Mouse (Mus musculus) ES-E14 (cell line): ENCODE measurements around the gene Mfap4. TPM values are rescaled to one million over a fixed set of nuclear protein-coding genes. Genes with fewer than 3 reads are reported as not detected.

Experiments used
- DNase-seq: peaks from one replicate; pipeline ENCODE4 v3.0.0-alpha.2; 2013; ENCODE audit warnings: low read depth, low spot score
- H3K27ac ChIP-seq: 2 replicates; pipeline ENCODE4 v1.5.1; 2012; ENCODE audit warnings: low read depth, mild to moderate bottlenecking, low read length, moderate library complexity, mixed read lengths; ENCODE audit not compliant: poor library complexity, insufficient read depth, severe bottlenecking
- H3K36me3 ChIP-seq: 2 replicates; pipeline ENCODE4 v1.6.1; 2012; ENCODE audit warnings: mild to moderate bottlenecking, low read length, moderate library complexity, mixed read lengths; ENCODE audit not compliant: control insufficient read depth, poor library complexity, insufficient read depth, severe bottlenecking
- H3K4me1 ChIP-seq, 2 experiments: fragments of 150-350 bp in 1 of 2; sonication (generic) in 1 of 2; 2 replicates each; pipeline ENCODE4 v1.6.1; 2012; ENCODE audit warnings: low read length in 2 of 2, mild to moderate bottlenecking in 1 of 2, mixed read lengths in 1 of 2; ENCODE audit not compliant: control insufficient read depth in 2 of 2, insufficient read depth in 2 of 2, poor library complexity in 1 of 2
- H3K4me3 ChIP-seq, 2 experiments: fragments of 150-350 bp in 1 of 2; sonication (generic) in 1 of 2; 2 replicates each; pipeline ENCODE4 v1.5.1; 2012; ENCODE audit warnings: low read length in 2 of 2, low read depth in 1 of 2, mild to moderate bottlenecking in 1 of 2, mixed read lengths in 1 of 2; ENCODE audit not compliant: insufficient read depth in 1 of 2, poor library complexity in 1 of 2, severe bottlenecking in 1 of 2
- H3K9ac ChIP-seq: 2 replicates; pipeline ENCODE4 v1.6.1; 2012; ENCODE audit warnings: low read depth, mild to moderate bottlenecking, low read length, mixed read lengths; ENCODE audit not compliant: poor library complexity, insufficient read depth, severe bottlenecking
- H3K9me3 ChIP-seq: fragments of 150-350 bp; sonication (generic); 2 replicates; pipeline ENCODE4 v1.6.1; 2012; ENCODE audit warnings: low read depth, mild to moderate bottlenecking, low read length; ENCODE audit not compliant: control insufficient read depth, insufficient read depth
- CHD2 ChIP-seq: IDR thresholded peaks from 2 replicates; pipeline ENCODE4 v1.6.1; 2014; ENCODE audit warnings: mild to moderate bottlenecking, low read depth, low read length, inconsistent platforms
- HCFC1 ChIP-seq: IDR thresholded peaks from 2 replicates; pipeline ENCODE4 v1.6.1; 2012; ENCODE audit warnings: low read length, inconsistent platforms, borderline replicate concordance; ENCODE audit not compliant: insufficient read depth
- MAFK ChIP-seq: IDR thresholded peaks from 2 replicates; pipeline ENCODE4 v1.6.1; 2014; ENCODE audit warnings: mild to moderate bottlenecking, low read depth, low read length, inconsistent platforms; ENCODE audit not compliant: insufficient read depth
- ZC3H11A ChIP-seq: IDR thresholded peaks from 2 replicates; pipeline ENCODE4 v1.6.1; 2012; ENCODE audit warnings: low read depth, mild to moderate bottlenecking, inconsistent platforms, low read length, borderline replicate concordance
- ZNF384 ChIP-seq: IDR thresholded peaks from 2 replicates; pipeline ENCODE4 v1.6.1; 2012; ENCODE audit warnings: low read depth, low read length, inconsistent platforms
- in situ Hi-C, 2 experiments: fragments of 600-800 bp; cut with MboI; formaldehyde crosslinking; loops; one replicate each; pipeline ENCODE4 v1.15.1; 2025; ENCODE audit warnings: low sequenced_read_pairs in 2 of 2, inconsistent platforms in 1 of 2; ENCODE audit not compliant: unreplicated experiment in 2 of 2
- total RNA-seq: library from RNA; depleted of rRNA; stranded (reverse); fragments of 300-350 nt; gene quantifications from 2 replicates; pipeline ENCODE4 v1.2.3, GENCODE M21; 2012

The Mfap4 gene
- total RNA-seq, 1 experiment = 2.9 TPM

GRCm38 (mm10) chr11:61469317-61469917 is 15.8 kb upstream of the Mfap4 start:
- Histone ChIP-seq H3K9ac (no peak overlapping the region), H3K9me3 (no peaks in the 10 kb centered on the region), H3K4me1 (no peaks in the 10 kb centered on the region), H3K27ac (no peak overlapping the region), H3K4me3 (no peak overlapping the region), H3K36me3 (no peaks in the 10 kb centered on the region)
- DNase-seq = no peak
- TF ChIP-seq MAFK = no peak
- TF ChIP-seq ZNF384 = no peak
- no peak for TF ChIP-seq HCFC1
- TF ChIP-seq CHD2 = no peak
- no peak for TF ChIP-seq ZC3H11A
- in situ Hi-C loops = no loop called here

GRCm38 (mm10) chr11:61470880-61471279 is 14.4 kb upstream of the Mfap4 start:
- DNase-seq = no peak
- Histone ChIP-seq H3K4me3 (no peak overlapping the region), H3K9me3 (no peaks in the 10 kb centered on the region), H3K36me3 (no peaks in the 10 kb centered on the region), H3K9ac (no peak overlapping the region), H3K4me1 (no peaks in the 10 kb centered on the region), H3K27ac (no peak overlapping the region)
- TF ChIP-seq ZC3H11A = no peak
- in situ Hi-C loops = no loop called here

- no peaks in the 10 kb centered on the region for H3K9me3 ChIP-seq
- H3K4me1 ChIP-seq = peaks cover 0 to 5% of the 10 kb centered on the region in 2 experiments; a peak in 2 of 4 replicates
- no peak for DNase-seq
- H3K4me3 ChIP-seq = no peak overlapping the region
- H3K27ac ChIP-seq = no peak overlapping the region
- H3K36me3 ChIP-seq = no peaks in the 10 kb centered on the region
- TF ChIP-seq ZNF384 = no peak
- no peak for TF ChIP-seq HCFC1
- TF ChIP-seq CHD2 = no peak
- no peak for TF ChIP-seq MAFK
- TF ChIP-seq ZC3H11A = no peak
- H3K9ac ChIP-seq = no peak overlapping the region
- in situ Hi-C loops = no loop called here
Measured at GRCm38 (mm10) chr11:61473630-61474029, 11.6 kb upstream of the Mfap4 start.

- Histone ChIP-seq H3K9me3 (no peaks in the 10 kb centered on the region), H3K36me3 (no peaks in the 10 kb centered on the region), H3K27ac (no peak overlapping the region), H3K9ac (peak overlapping the region; percentile 37; the same call in 1 of the 2 replicates), H3K4me3 (no peak overlapping the region), H3K4me1 (peaks cover 0 to 5% of the 10 kb centered on the region in 2 experiments; a peak in 2 of 4 replicates)
- TF ChIP-seq ZNF384 (no peak), CHD2 (no peak), ZC3H11A (no peak), MAFK (no peak), HCFC1 (no peak)
- DNase-seq = no peak
- in situ Hi-C loops = no loop called here
Measured at GRCm38 (mm10) chr11:61476786-61477382, 8.3 kb upstream of the Mfap4 start.
